Mouse (Mus musculus) left cerebral cortex, postnatal 36 days (tissue): ENCODE measurements around the gene Hspb11. TPM values are rescaled to one million over a fixed set of nuclear protein-coding genes. Genes with fewer than 3 reads are reported as not detected.
A peak's percentile ranks its signal among the peaks of the same experiment; 100 is the strongest.

Source experiments
- DNase-seq, 2 experiments: peaks; one replicate each; pipeline ENCODE4 v3.0.0; 2021 to 2022; ENCODE audit warnings: low spot score in 2 of 2, mixed read lengths in 1 of 2
- intact Hi-C: fragments of 180-260 bp; cut with DNase I; formaldehyde crosslinking; loops from one replicate; pipeline ENCODE4 v1.15.1; 2025
- total RNA-seq, 2 experiments: library from RNA; stranded (reverse); gene quantifications; 2 replicates each; pipeline ENCODE4 v1.2.3; 2021

Hspb11 gene
- total RNA-seq, 2 experiments from 2014 or later: 15.6 to 16.5 TPM

- no peak for DNase-seq
- intact Hi-C loops: loop anchor here (5.0 kb wide), 1 partner anchor 70 kb away; the partner anchor contains the start of genes Tceanc2 and Tmem59
These were observed 6.3 kb upstream of the Hspb11 start for GRCm38 (mm10) chr4:107247110-107247509.

DNA sequence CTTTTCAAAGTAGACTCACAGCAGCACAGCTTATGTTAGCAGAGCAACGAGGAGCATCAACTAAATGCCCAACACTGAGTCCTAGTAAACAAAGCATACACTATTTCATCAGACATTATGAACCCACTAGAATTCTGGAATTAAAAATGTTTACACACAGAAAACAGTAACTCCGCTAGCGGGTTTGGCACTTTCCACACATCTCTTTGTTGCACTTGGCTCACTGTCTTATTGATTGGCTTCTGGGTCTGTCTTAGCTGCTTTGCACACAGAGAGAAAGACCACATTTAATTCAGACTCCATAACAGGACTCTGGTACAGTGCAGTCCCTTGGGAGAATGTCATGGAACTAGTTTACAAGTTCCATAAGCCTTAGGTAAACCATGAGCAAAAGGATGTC lies 5.3 kb upstream of the Hspb11 start:
- intact Hi-C loops: loop anchor here (5.0 kb wide), 1 partner anchor 71 kb away; the partner anchor contains the start of genes Tceanc2 and Tmem59
- no peak for DNase-seq

- DNase-seq: no peak
- intact Hi-C loops: loop anchor here (5.0 kb wide), 1 partner anchor 72 kb away; the partner anchor contains the start of genes Tceanc2 and Tmem59
These were observed 3.9 kb upstream of the Hspb11 start for GRCm38 (mm10) chr4:107249471-107249870.

DNA sequence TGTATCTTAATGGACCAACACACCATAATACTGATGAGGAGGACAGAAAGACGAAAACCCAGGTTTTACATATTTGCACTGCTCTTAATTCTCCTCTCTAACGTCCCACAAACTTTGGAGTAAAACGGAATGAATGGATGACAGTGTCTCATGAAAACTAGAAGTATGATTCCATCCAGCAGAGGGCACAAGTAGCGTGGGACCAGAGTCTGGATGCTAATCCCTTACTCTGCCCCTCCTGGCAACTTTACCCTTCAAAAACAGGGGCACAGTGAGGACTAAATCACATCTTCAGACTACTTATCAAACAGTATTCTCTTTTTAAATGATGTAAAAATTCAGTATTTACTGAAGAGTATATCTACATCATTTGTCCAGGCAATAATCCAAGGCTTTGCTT lies 2.9 kb upstream of the Hspb11 start:
- intact Hi-C loops: loop anchor here (2.0 kb wide), 1 partner anchor 98 kb away; no protein-coding TSS in a partner anchor
- no peak for DNase-seq

DNA sequence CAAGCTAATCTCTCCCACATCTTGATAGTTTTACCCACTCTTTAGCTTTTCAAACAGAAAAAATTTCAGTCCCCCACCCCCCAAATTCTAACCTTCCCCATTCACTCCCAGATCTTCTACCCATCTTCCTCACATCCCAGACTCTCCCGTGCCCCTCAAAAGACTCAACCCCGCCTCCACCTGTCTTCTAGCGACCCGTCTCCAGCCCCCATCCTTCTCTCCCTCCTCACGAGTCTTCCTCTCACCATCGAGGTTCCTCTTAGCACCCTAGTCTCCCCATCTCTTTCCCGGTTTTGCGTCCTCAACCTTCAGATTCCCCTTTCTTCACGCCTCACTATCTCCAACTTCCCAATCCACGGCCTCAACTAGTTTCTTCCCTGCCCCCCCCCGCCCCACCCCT lies 871 bp upstream of the Hspb11 start:
- intact Hi-C loops: loop anchor here (2.0 kb wide), 1 partner anchor 62 kb away; the partner anchor contains the start of gene Yipf1
- no peak for DNase-seq

DNA sequence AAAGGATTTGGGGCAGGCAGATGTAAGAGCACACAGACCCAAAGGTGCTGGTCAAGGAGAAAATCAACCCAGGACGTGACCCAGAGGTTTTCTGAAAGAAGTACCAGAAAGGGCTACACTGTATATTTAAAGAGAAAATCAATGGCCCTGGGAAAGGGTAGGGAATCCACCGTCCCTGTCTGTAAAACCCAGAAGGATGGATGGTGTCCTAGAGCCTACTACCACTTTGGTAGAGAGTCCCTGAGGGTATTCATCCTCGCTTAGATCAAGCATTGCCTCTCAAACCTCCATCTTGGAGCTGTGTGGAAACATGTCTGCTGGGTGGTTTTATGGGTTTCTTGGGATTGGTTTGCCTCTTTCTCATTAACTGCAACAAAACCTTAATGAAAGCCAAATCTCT lies 1.0 kb downstream of the Hspb11 start:
- intact Hi-C loops: no loop called here
- no peak for DNase-seq

- no peak for DNase-seq
- intact Hi-C loops: no loop called here
These were observed 6.6 kb downstream of the Hspb11 start for GRCm38 (mm10) chr4:107260001-107260400.

DNA sequence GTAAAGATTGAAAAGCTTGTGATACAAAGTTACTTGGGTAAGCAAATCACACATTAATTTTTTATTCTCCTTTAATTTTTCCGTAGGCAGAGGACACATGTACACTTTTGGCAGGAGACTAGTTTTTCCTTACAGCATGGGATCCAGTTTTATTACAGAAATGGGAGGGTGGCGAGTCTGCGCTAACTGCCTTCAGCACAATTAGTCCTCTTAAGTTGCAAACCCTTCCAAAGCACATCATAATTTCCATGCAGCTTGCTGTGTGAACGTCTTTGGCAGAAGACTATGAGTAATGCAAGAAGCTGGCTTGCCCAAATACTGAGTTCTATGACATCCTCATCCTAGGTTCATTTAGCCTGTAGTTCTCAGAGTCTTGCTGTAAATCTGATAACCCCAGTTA lies 20.3 kb downstream of the Hspb11 start:
- intact Hi-C loops: no loop called here
- DNase-seq: no peak

DNA sequence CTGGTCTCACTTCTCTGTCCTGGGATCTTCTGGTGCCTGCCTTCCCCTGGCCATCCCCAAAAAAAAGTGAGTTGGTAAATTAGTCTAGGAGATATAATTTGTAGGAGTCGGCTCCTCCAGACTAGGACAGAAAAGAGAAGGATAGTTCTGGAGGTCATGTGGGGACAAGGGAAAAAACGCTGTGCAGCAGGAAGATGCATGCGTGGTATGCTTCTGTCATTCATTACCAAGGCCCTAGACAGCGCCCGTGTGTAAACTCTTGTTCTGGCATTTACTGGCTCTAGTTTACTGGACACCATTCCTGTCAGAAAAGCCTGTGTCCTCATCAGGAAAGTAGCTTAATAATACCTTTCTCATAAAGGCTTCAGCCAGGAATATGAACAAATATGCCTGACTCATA lies 21.1 kb downstream of the Hspb11 start:
- intact Hi-C loops: no loop called here
- DNase-seq: no peak

DNA sequence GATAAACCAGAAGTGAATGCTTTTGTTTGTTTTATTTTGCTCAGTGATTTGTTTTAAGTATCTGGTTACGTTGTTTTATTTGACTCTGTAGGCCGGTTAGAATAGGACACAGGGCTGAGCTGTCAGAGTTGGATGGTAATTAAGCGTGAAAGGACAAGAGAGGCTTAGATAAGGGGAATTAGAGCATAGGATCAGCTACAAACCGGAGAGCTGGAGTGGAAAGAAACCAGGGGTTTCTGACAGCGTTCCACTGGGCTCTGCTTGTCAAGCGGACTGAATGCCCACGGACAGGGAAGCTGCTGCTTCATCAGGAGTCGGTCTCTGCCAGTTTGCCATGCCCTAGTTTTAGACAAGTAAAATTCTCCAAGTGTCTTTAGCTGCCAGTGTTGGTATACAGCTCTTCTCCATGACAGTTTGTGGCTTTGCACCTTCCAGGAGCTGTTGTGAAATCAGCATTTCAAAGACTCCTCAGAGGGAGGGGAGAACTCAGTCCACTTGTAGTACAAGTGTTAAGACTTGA lies 24.9 kb downstream of the Hspb11 start:
- DNase-seq: no peak
- intact Hi-C loops: no loop called here

DNA sequence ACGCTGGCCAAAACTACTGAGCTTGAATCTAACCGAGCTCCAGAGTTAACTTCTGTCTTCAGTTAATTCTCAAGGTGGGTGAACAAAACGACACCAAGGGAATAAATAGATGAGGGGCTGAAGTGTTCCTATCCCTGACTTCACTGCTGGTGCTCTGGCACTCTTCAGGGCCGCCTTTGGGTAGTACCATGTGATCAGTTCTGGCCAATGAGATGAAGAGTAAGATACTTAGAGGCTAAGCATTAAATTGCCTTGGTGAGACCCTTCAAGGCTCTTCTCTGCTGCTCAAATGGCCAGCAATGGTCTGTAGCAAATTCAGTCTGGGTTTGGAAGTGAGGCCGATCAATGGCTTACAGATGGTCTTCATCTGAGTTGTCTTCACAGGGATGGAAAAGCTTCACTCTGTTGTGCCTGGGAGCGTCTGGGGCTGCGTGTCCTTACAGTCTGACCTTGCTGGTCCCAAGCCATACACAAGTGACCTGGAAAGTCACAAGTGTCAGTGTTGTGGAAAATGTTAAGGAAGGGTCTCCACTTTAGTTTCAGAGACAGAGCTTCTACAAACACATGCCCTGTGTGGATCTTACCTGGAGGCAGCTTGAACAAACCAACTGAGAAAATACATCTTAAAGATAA lies 27.6 kb downstream of the Hspb11 start:
- intact Hi-C loops: no loop called here
- no peak for DNase-seq

DNA sequence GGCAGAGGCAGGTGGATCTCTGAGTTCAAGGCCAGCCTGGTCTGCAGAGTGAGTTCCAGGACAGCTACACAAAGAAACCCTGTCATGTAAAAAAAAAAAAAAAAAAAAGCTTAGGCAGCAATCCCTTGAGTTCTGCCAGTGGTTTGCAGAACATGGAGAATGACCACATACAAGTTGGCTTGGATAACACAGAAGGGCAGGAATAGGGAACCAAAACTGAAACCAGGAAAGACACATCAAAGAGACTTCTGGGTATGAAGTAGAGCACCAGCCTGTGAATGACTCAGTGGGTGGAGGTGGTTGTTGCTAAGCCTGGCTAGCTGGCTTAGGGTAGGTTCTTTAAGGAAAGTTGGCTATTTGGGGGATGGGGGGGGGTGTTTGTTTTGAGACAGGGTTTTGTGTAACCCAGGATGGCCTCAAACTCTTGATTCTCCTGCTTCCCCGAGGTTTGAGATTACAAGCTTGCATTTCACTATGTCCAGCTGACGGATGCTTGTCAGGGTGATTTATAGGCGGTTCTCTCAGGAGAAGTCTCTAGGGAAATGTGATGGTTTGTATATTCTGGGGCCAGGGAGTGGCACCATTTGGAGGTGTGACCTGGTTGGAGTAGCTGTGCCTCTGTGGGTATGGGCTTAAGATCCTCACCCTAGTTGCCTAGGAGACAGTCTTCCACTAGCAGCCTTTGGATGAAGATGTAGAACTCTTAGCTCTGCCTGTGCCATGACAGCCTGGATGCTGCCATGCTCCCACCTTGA lies 32.2 kb downstream of the Hspb11 start:
- no peak for DNase-seq
- intact Hi-C loops: no loop called here

DNA sequence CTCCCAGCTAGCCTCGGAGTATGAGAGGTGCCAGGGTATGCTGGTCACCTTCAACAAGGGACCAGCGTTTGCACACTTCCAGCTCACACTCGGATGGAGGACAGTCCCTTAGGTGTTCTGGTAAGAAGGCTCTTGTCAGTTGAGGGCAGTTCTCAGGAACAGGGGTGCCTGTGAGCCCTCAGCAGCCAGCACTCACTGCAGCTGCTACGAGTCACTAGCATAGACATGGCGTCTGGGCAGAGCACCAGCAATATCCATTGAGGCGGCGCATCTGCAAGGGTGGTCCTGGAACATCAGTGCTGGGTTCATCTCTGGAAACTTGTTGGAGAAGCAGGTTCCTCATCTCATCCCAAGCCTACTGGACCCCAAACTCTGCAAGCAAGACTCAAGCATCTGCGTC lies 33.0 kb downstream of the Hspb11 start:
- no peak for DNase-seq
- intact Hi-C loops: no loop called here

GRCm38 (mm10) chr4:107287517-107287916 lies 34.1 kb downstream of the Hspb11 start:
- no peak for DNase-seq
- intact Hi-C loops: no loop called here

GRCm38 (mm10) chr4:107291611-107292272 lies 38.3 kb downstream of the Hspb11 start:
- DNase-seq: peak; percentile 11 to 17
- intact Hi-C loops: no loop called here

DNA sequence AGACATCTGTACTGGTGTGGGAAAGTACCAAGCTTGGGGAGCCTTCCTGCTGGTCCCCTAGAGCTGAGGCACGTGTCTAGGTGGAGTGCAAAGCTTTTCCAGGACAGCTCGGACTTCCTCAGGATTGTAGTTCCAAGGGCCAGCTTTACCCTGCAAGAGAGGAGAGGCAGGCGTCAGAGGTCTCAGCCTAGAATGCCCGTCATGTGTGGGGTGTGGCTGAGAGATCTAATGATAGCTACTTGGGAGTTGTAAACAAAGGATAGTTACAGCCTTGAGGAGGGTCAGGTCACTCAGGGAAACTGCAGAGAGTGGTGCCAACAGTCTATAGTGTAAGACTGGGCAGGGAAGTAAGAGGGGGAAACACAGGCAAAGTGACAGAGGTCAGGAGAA lies 38.9 kb downstream of the Hspb11 start:
- no peak for DNase-seq
- intact Hi-C loops: no loop called here

DNA sequence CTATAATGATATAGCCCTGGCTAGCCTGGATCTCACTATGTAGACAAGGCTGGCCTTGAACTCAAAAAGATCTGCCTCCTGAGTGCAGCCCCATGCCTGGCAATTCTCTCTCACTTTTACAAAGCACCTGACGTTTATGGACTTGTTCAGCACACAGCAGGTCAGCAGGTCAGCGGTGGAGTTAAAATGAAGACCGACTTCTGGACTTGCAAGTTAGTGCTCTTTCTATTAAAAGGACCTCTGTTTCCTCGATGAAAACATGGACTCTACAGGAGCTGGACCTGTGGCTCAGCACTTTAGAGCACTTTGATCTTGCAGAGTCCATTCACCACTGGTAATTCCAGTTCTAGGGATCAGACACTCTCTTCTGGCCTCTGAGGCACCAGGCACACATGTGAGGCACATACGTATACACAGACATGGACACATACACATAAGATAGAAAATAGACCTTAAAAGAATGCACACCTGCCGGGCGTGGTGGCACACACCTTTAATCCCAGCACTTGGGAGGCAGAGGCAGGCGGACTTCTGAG lies 44.7 kb downstream of the Hspb11 start:
- intact Hi-C loops: no loop called here
- no peak for DNase-seq

DNA sequence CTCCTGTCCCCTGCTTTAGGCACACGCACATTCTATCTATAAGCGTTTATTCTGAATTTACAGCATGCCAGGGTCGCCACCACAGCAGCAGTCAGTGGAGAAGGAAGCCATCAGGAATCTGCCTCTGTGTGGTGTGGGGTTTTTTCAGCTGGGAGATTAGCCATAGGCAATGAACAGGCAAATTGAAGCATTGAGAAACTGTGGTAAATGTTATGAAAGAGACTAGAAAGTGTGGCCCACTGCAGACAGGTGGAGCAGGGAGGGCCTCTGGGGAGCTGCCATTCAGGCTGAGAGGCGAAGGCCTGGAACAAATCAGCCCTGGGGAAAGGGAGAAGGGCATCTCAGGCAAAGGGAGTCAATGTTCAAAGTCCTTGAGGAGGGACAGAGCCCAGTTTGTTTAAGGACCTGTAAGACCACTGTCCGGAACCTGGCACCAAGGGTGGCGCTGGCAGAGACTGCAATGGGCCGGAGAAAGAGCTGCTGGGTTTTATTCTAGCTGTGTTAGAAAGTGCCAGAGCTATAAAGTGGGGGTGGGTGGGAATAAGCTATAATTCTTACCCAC lies 46.5 kb downstream of the Hspb11 start:
- intact Hi-C loops: no loop called here
- no peak for DNase-seq

- no peak for DNase-seq
- intact Hi-C loops: no loop called here
These were observed 47.0 kb downstream of the Hspb11 start for GRCm38 (mm10) chr4:107300371-107300770.
